Mouse (Mus musculus) cerebellum, adult (tissue): ENCODE results near the gene Nxt1.
A peak's percentile ranks its signal among the peaks of the same experiment; 100 is the strongest.

ENCODE experiments used
- ATAC-seq: cut with Nextera tagmentation; 2 replicates; pipeline ENCODE4 v1.9.2; 2017; ENCODE audit warnings: mild to moderate bottlenecking, moderate library complexity, mixed read lengths; ENCODE audit not compliant: insufficient number of reproducible peaks, low FRiP score, low TSS enrichment

Nxt1 gene

GRCm38 (mm10) chr2:148687971-148688370, 15.6 kb downstream of the Nxt1 start:
- no peak for ATAC-seq

- no peak for ATAC-seq
Observed at GRCm38 (mm10) chr2:148689444-148690140, 17.2 kb downstream of the Nxt1 start.

- ATAC-seq = no peak
Observed at GRCm38 (mm10) chr2:148690291-148690690, 17.9 kb downstream of the Nxt1 start.

GRCm38 (mm10) chr2:148690781-148691180, 18.4 kb downstream of the Nxt1 start:
- no peak for ATAC-seq

GRCm38 (mm10) chr2:148698571-148698970, 26.2 kb downstream of the Nxt1 start:
- no peak for ATAC-seq

GRCm38 (mm10) chr2:148706409-148707201, 34.2 kb downstream of the Nxt1 start:
- ATAC-seq = peak; percentile 39; the same call in 1 of the 2 replicates

- no peak for ATAC-seq
Observed at GRCm38 (mm10) chr2:148707202-148707530, 34.8 kb downstream of the Nxt1 start.

GRCm38 (mm10) chr2:148712326-148712725, 39.9 kb downstream of the Nxt1 start:
- ATAC-seq = no peak

GRCm38 (mm10) chr2:148717072-148717471, 44.7 kb downstream of the Nxt1 start:
- no peak for ATAC-seq

- ATAC-seq = no peak
Observed at GRCm38 (mm10) chr2:148719271-148719995, 47.0 kb downstream of the Nxt1 start.
